Mouse (Mus musculus): Measurements from ENCODE around the gene Prss40. TPM values are rescaled to one million over a fixed set of nuclear protein-coding genes. Genes with fewer than 3 reads are reported as not detected.
"Not testable (repeated sequence)": the region's sequence is repeated elsewhere in the genome, so short reads cannot be mapped to it uniquely, and the experiment has no call there.

The Prss40 gene
- total and polyA plus RNA-seq, 3 experiments = not detected

- not testable (repeated sequence) for DNase-seq
Observed at GRCm38 (mm10) chr1:34535043-34535698, 25.6 kb downstream of the Prss40 start, which contains the start of gene Cfc1. Cfc1 (plus strand) TSS chr1:34535648.

DNA sequence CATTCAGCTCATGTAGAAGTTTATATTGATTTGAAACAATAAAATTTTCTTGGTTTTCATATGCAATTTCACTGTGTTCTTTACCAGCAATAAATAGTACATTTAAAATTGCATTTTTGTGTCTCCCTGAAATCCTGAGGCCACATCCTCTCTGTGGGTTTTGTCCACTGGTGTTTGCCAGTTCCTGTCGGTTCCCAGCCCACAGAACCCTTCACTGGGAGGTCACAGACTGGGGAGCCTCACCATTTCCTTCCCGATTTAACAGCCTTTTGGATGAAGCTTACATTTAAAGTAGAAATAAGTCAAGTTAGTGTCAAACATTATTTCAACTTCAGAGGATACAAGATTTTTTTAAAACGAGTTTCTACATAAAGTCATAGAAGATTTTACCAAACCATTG, 26.2 kb downstream of the Prss40 start:
- not testable (repeated sequence) for DNase-seq

GRCm38 (mm10) chr1:34523647-34524046, 37.1 kb downstream of the Prss40 start:
- DNase-seq = no peak

- no peak for DNase-seq
Observed at GRCm38 (mm10) chr1:34522850-34523244, 37.9 kb downstream of the Prss40 start.

GRCm38 (mm10) chr1:34522205-34522849, 38.4 kb downstream of the Prss40 start:
- DNase-seq = no peak

- no peak for DNase-seq
Observed at GRCm38 (mm10) chr1:34518259-34518658, 42.5 kb downstream of the Prss40 start.

- DNase-seq = not testable (repeated sequence)
Observed at GRCm38 (mm10) chr1:34517797-34518196, 42.9 kb downstream of the Prss40 start.

DNA sequence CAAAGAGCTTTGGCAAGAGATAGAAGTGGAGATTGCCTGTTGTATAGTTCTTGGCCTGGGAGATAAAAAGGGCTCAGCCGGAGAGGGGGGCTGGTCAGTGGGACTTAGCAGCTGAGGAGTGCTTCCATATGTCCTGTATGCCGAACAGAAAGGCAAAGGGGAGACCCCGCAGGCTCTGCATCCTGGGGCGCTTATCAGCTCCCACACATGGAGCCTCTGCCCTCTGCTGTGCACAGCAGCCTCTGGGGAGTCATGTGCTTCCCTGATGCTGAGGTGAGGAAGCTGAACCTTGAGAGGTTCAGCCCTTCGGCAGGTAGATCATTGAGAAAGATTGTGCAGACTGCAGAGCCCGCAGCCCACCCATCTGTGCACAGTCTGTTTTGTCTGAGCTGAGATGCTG, 43.4 kb downstream of the Prss40 start:
- not testable (repeated sequence) for DNase-seq

DNA sequence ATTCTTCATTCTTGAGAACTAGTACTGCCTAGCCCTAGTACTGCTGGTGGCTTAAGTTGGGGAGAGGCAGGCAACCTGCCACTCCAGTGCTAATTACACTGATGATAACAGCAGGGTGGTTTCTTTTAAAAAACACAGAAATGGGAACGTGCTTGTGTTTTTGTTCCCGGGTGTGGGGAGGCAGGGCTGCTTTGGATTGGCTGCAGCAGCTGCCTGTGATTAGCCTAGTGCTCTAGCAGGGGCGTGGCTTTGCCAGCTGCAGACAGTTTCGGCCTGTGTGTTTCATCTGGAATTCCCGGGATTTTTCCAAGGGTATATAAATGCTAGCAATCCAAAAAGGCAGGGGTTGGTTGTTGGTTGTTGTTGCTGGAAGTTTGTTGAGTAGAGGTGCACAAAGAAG, 44.1 kb downstream of the Prss40 start:
- no peak for DNase-seq

GRCm38 (mm10) chr1:34513068-34513467, 47.7 kb downstream of the Prss40 start:
- no peak for DNase-seq

GRCm38 (mm10) chr1:34511027-34511426, 49.7 kb downstream of the Prss40 start:
- DNase-seq = peak; percentile 13

GRCm38 (mm10) chr1:34510575-34510981, 50.2 kb downstream of the Prss40 start:
- DNase-seq = no peak

- no peak for DNase-seq
Observed at GRCm38 (mm10) chr1:34507986-34508385, 52.8 kb downstream of the Prss40 start.

GRCm38 (mm10) chr1:34505970-34506551, 54.7 kb downstream of the Prss40 start:
- DNase-seq = no peak

GRCm38 (mm10) chr1:34505307-34505706, 55.4 kb downstream of the Prss40 start:
- DNase-seq = no peak

DNA sequence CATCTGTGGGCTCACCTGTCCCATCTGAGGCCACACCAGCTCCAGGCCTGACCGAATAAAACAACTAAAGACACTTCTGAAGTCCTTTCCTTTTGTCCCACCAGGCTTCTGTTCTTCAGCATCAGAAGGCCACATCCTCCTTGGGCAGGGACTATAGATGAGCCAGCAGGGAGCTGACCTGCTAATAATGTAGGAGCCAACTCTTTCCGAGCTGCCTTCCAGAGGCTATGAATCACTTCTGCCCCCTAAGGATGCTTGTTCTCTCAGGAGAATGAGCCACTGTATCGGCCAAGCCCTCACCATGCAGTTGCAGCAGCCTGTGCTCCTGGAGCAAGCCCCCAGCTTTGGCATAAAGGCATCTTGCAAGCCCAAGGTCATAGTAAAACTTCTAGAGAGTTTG, 57.8 kb downstream of the Prss40 start:
- DNase-seq = no peak

Other genes with a start within 250 kb of the Prss40 start
- 10 to 100 TPM; 13.5 to 16.6 TPM for gene Ccdc115, start 121.3 kb downstream of the Prss40 start, total RNA-seq (2021)
- gene Ccdc115, start 121.3 kb downstream of the Prss40 start, polyA plus RNA-seq (2012; rRNA removed) = 14.0 and 16.6 TPM in 2 replicates
- gene Imp4, start 121.1 kb downstream of the Prss40 start, total RNA-seq (2021) = 10 to 100 TPM; 60.7 to 76.7 TPM
- 36.1 and 38.1 TPM in 2 replicates for gene Imp4, start 121.1 kb downstream of the Prss40 start, polyA plus RNA-seq (2012; rRNA removed)
- 1 to 10 TPM; 2.8 to 3.3 TPM for gene Ptpn18, start 101.2 kb downstream of the Prss40 start, total RNA-seq (2021)
- 71.5 and 109 TPM in 2 replicates for gene Ptpn18, start 101.2 kb downstream of the Prss40 start, polyA plus RNA-seq (2012; rRNA removed)
- gene Prss39, start 62.5 kb downstream of the Prss40 start, total RNA-seq (2021) = not detected
- gene Prss39, start 62.5 kb downstream of the Prss40 start, polyA plus RNA-seq (2012; rRNA removed) = not detected in 2 replicates
- not detected for gene Cfc1, start 25.3 kb downstream of the Prss40 start, total RNA-seq (2021)
- gene Cfc1, start 25.3 kb downstream of the Prss40 start, polyA plus RNA-seq (2012; rRNA removed) = not detected in 2 replicates
- under 1 TPM; 0.63 to 0.97 TPM for gene Amer3, start 18.7 kb upstream of the Prss40 start, total RNA-seq (2021)
- 0.16 and 0.57 TPM in 2 replicates for gene Amer3, start 18.7 kb upstream of the Prss40 start, polyA plus RNA-seq (2012; rRNA removed)